Mouse (Mus musculus) lung, postnatal 0 days (tissue): Measurements from ENCODE around the gene Acsbg2.

Experiments
- CTCF ChIP-seq: IDR thresholded peaks from 2 replicates; pipeline ENCODE4 v1.5.1; 2016; ENCODE audit warnings: antibody characterized with exemption, mild to moderate bottlenecking
- EP300 ChIP-seq: IDR thresholded peaks from 2 replicates; pipeline ENCODE4 v1.6.1; 2016; ENCODE audit warnings: antibody characterized with exemption, mild to moderate bottlenecking, control low read depth

DNA sequence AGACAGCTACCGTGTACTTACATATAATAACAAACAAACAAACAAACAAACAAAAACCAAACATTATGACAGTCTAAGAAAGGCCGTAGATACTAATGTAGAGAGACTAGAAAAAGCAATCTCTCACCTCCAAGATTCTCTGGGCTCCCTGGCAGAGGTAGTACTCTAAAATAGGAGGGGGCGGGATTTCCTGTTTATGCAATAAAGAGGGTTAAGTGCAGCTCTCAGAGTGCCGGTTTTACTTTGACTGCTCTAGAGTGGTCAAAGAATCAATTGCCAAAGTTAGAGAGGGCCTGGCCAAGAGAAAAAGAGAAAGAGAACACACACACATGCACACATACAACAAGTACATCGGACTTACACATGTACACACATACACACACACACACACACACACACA lies 32.1 kb downstream of the Acsbg2 start:
- TF ChIP-seq CTCF: no peak
- no peak for TF ChIP-seq EP300
